Mouse (Mus musculus) limb, embryonic 14.5 days (tissue): ENCODE data around the gene Gpbp1. TPM values are rescaled to one million over a fixed set of nuclear protein-coding genes. Genes with fewer than 3 reads are reported as not detected.

Experiments
- ATAC-seq: fragments of 200-750 bp; cut with Nextera tagmentation; 2 replicates; pipeline ENCODE4 v1.8.0; 2017; ENCODE audit warnings: low read depth, moderate number of reproducible peaks, moderate TSS enrichment; ENCODE audit not compliant: low FRiP score
- DNase-seq: peaks from one replicate; pipeline ENCODE4 v3.0.0-alpha.2; 2015; ENCODE audit warnings: low spot score
- H3K27ac ChIP-seq: fragments of 300-500 bp; sonication (generic); replicated peaks from 2 replicates; pipeline ENCODE4 v1.5.1; 2014; ENCODE audit warnings: low read depth, mild to moderate bottlenecking, low read length, moderate library complexity, mixed read lengths
- H3K27me3 ChIP-seq: fragments of 300-500 bp; sonication (generic); 2 replicates; pipeline ENCODE4 v1.6.1; 2014; ENCODE audit warnings: low read length, mixed read lengths; ENCODE audit not compliant: control insufficient read depth, insufficient read depth
- H3K36me3 ChIP-seq: fragments of 300-500 bp; sonication (generic); 2 replicates; pipeline ENCODE4 v1.6.1; 2014; ENCODE audit warnings: mild to moderate bottlenecking, low read length, moderate library complexity, mixed read lengths; ENCODE audit not compliant: control insufficient read depth, insufficient read depth
- H3K4me1 ChIP-seq: fragments of 300-500 bp; sonication (generic); 2 replicates; pipeline ENCODE4 v1.6.1; 2014; ENCODE audit warnings: antibody characterized with exemption, low read length, mixed read lengths; ENCODE audit not compliant: control insufficient read depth, insufficient read depth
- H3K4me2 ChIP-seq: fragments of 300-500 bp; sonication (generic); replicated peaks from 2 replicates; pipeline ENCODE4 v1.6.1; 2014; ENCODE audit warnings: low read depth, mild to moderate bottlenecking, low read length, moderate library complexity; ENCODE audit not compliant: severe bottlenecking
- H3K4me3 ChIP-seq: fragments of 300-500 bp; sonication (generic); replicated peaks from 2 replicates; pipeline ENCODE4 v1.5.1; 2014; ENCODE audit warnings: low read length
- H3K9ac ChIP-seq: fragments of 300-500 bp; sonication (generic); 2 replicates; pipeline ENCODE4 v1.6.1; 2014; ENCODE audit warnings: mild to moderate bottlenecking, low read depth, low read length, moderate library complexity; ENCODE audit not compliant: severe bottlenecking
- H3K9me3 ChIP-seq: fragments of 300-500 bp; sonication (generic); 2 replicates; pipeline ENCODE4 v1.6.1; 2016; ENCODE audit warnings: low read length; ENCODE audit not compliant: control insufficient read depth
- POLR2A ChIP-seq: fragments of 200-500 bp; IDR thresholded peaks from 2 replicates; pipeline ENCODE4 v1.8.0; 2012; ENCODE audit warnings: inconsistent platforms, mild to moderate bottlenecking, moderate library complexity, borderline replicate concordance; ENCODE audit not compliant: insufficient read depth, insufficient read length; ENCODE audit errors: extremely low read depth
- WGBS: fragments of 180-500 bp; shearing (Covaris S2); extraction: QIAGEN DNeasy Blood & Tissue Kit; methylation state at CpG from one replicate; pipeline ENCODE4 v1.1.7; 2014; 5-methylcytosine and 5-hydroxymethylcytosine counted together
- polyA plus RNA-seq, 2 experiments: library from polyadenylated mRNA; depleted of rRNA in 1 of 2; stranded (reverse) in 1 of 2; unstranded in 1 of 2; fragments of >200 nt; fragmentation: Nextera tagmentation in 1 of 2; extraction: Ambion mirVana in 1 of 2; gene quantifications; 2 replicates each; pipeline versions ENCODE4 v1.2.1 to v1.2.3; 2012 to 2014

Gene Gpbp1
- polyA plus RNA-seq, 2 experiments: 53.3 to 84.2 TPM

DNA sequence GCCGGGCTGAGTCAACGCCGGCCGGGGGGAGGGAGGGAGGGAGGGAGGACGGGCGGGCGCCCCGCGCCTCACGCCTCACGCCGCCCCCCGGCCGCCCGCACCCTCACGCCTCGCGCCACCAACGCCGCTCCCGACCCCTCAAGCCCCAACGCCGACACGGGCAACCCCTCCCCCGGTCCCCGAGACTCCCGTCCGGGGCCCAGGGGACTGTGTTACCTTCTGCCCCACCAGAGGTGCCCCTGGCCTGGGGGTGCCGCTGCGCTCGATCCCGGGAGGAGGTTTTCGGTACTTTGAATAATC lies 459 bp downstream of the Gpbp1 start:
- H3K9me3 ChIP-seq: no peaks in the 10 kb centered on the region
- H3K4me2 ChIP-seq: no peak overlapping the region; the same call in 1 of the 2 replicates
- ATAC-seq (peak; percentile 18), DNase-seq (no peak)
- 4% methylated on average over 19 of the region's 33 CpGs for WGBS
- no peak for TF ChIP-seq POLR2A
- H3K27me3 ChIP-seq: peaks cover 18% of the 10 kb centered on the region
- no peaks in the 10 kb centered on the region for H3K36me3 ChIP-seq
- H3K9ac ChIP-seq: peak overlapping the region; percentile 97
- H3K27ac ChIP-seq: peak overlapping the region; percentile 98
- H3K4me1 ChIP-seq: peaks cover 22% of the 10 kb centered on the region
- H3K4me3 ChIP-seq: peak overlapping the region; percentile 96

DNA sequence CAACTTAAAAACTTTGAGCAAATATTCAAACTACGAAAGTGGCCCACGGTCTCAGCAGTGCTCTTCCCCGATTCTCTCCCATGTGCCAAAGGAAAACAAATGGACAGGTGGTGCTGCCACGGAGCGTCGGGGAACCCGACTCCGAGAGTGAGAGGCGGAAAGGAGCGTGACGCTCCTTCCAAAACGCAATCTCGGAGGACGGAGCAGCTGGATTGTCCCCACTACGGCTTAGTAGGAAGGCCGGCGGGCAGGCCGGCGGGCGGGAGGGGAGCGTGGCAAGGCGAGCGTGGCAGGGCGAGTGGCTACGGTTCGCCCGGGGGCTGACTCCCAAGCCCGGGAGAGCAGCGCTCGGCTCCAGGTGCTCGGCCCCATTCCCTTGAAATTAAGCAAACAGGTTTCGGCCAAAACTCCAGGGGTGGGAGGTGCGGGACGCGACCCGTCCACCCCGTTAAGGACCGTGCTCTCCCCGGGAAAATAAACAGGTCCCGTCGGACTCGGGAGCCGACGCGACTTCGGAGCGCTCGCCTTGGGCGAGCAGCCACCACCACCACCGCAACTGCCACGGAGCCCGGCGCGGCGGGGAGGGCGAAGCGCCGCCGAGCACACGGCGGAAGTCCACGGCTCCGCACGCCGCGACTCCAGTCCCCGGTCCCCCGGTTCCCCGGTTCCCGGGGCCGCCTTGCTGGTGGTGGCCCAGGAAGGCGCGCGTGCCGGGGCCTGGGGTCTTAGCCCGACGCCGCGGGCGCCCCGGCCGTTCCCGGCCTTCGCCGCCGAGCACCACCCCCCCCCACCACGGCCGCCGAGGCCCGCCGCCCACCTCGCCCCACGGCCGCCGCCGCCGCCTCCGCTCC lies 1.0 kb downstream of the Gpbp1 start:
- no peaks in the 10 kb centered on the region; the same call in 1 of the 2 replicates for H3K36me3 ChIP-seq
- H3K9me3 ChIP-seq: no peaks in the 10 kb centered on the region
- no peak for TF ChIP-seq POLR2A
- peak overlapping the region; percentile 56 for H3K4me2 ChIP-seq
- ATAC-seq (no peak), DNase-seq (peak; percentile 25)
- H3K4me1 ChIP-seq: peaks cover 22% of the 10 kb centered on the region
- under 1% methylated on average over 44 of the region's 98 CpGs for WGBS
- peak overlapping the region; percentile 98 for H3K27ac ChIP-seq
- peak overlapping the region; percentile 97 for H3K9ac ChIP-seq
- peaks cover 18% of the 10 kb centered on the region for H3K27me3 ChIP-seq
- peak overlapping the region; percentile 96 for H3K4me3 ChIP-seq

DNA sequence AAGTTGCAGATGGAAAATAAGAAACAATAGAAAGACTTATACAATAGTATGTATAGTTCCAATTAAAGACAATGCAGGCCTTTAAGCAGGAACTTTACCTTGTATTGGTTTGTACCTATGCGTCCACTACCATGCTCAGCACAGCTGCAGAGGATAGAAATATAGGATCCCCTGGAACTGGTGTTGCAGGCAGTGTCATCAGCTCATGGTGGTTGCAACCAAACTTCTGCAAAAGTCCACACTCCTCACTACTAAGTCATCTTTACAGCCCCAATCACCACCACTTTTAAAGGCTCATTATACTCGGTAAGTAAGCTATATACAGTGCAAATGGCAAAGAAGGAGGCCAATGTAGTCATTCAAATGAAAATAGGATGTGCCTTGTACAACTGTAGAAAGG lies 12.2 kb downstream of the Gpbp1 start:
- no peak for TF ChIP-seq POLR2A
- Histone ChIP-seq H3K9me3 (no peaks in the 10 kb centered on the region), H3K9ac (no peak overlapping the region), H3K27me3 (no peaks in the 10 kb centered on the region), H3K36me3 (peaks cover 4% of the 10 kb centered on the region), H3K4me3 (no peak overlapping the region), H3K4me1 (peaks cover 13% of the 10 kb centered on the region), H3K4me2 (no peak overlapping the region), H3K27ac (no peak overlapping the region)
- no peak for ATAC-seq
- no peak for DNase-seq
- WGBS: 75% methylated on average over 2 of the region's 2 CpGs

- no peak for DNase-seq
- Histone ChIP-seq H3K36me3 (peaks cover 15% of the 10 kb centered on the region), H3K4me2 (no peak overlapping the region), H3K27ac (no peak overlapping the region), H3K4me3 (no peak overlapping the region), H3K27me3 (no peaks in the 10 kb centered on the region), H3K4me1 (peaks cover 13% of the 10 kb centered on the region), H3K9me3 (no peaks in the 10 kb centered on the region), H3K9ac (no peak overlapping the region)
- no peak for ATAC-seq
- TF ChIP-seq POLR2A: no peak
- WGBS: 82% methylated on average over 3 of the region's 3 CpGs
These were observed 19.2 kb downstream of the Gpbp1 start for GRCm38 (mm10) chr13:111470562-111471237.

DNA sequence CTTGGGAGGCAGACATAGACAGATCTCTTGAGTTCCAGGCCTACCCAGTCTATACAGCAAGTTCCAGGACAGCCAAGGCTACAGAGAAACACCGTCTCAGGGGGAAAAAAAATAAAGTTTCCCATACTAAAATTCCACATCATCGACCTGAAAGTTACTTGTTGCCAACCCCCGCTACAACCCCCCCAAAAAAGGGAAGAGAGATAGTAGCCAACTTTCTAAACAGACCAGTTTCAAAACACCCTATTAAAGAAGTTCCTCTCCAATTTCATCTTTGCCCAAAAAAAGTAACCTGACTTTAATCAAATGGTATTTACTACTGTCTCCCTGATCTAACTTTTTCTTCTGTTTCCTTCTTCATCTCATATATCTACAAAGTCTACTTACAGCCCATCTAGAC lies 22.6 kb downstream of the Gpbp1 start:
- H3K4me2 ChIP-seq: no peak overlapping the region
- no peak overlapping the region for H3K27ac ChIP-seq
- H3K4me3 ChIP-seq: no peak overlapping the region
- no peak for TF ChIP-seq POLR2A
- ATAC-seq: no peak
- H3K27me3 ChIP-seq: no peaks in the 10 kb centered on the region
- H3K9me3 ChIP-seq: no peaks in the 10 kb centered on the region
- no peak for DNase-seq
- no peaks in the 10 kb centered on the region for H3K4me1 ChIP-seq
- H3K36me3 ChIP-seq: peaks cover 29% of the 10 kb centered on the region
- no peak overlapping the region for H3K9ac ChIP-seq
- WGBS: 85% methylated on average over 3 of the region's 3 CpGs
